Mouse (Mus musculus) spleen, adult 2 months (tissue): ENCODE data around the gene Cog5.

Source experiments
- CTCF ChIP-seq: fragments of 200-500 bp; IDR thresholded peaks from 2 replicates; pipeline ENCODE4 v1.5.1; 2011; ENCODE audit warnings: mild to moderate bottlenecking, inconsistent platforms; ENCODE audit not compliant: insufficient read depth, insufficient read length, insufficient replicate concordance; ENCODE audit errors: extremely low read depth
- POLR2A ChIP-seq: fragments of 200-500 bp; IDR thresholded peaks from 2 replicates; pipeline ENCODE4 v1.6.1; 2011; ENCODE audit warnings: low read depth, low read length, inconsistent platforms

GRCm38 (mm10) chr12:31854039-31854438, 199.4 kb downstream of the Cog5 start:
- no peak for TF ChIP-seq POLR2A
- TF ChIP-seq CTCF = no peak
